Comparison of ENCODE assay signal across 11 mouse cellular contexts in the genomic region with DNA sequence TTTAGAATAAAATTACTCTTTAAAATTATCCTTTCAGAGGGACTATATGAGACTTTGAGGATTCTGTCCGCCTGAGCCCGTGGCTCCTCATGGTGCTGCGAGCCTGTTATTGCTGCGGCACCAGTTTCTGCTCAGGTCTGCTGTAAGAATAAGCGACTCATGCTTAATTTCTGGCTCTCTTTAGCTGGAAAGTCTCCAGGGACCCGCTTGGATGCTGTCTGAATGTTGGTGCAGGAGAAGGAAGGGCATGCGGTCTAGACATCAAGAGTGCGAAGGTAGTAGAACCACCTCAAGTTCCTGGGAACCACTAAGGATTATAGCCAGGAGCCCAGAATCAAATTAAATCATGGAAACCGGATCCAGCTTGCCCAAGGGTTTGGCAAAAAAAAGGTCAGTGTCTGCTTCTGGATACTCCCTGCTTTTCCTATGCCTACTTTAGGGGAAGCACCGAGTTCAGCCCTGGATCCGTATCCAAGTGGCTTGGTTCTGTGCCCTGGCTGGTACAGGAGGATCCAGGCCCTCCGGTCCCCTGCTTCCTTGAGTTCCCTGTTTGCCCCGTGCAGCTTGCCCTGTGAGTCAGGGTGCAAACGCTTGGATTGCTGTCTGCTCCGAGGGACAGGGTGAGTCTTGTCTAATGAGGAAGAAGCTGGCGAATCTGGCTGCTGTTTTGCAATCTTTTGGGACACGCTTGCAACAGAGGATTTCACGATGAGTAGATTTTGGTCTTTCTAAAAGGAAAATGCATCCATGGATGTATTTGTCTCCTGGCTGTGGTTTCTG.
DNase-seq lines count a peak whose midpoint lies in the region; TF ChIP-seq lines count a peak whose summit lies in the region.
"Had no signal": no experiment of that assay in that cellular context is flagged by ENCODE, and none has a peak within 500 bp of the region (broad histone marks: within the 10 kb centered on the region; RNA-seq: fewer than 3 reads in every experiment).

No protein-coding gene starts in this region.

- H3K4me3 ChIP-seq in gastrocnemius, adult 2 months = peak overlapping the region; percentile 39
- H3K4me3 ChIP-seq: embryonic facial prominence, embryonic 12.5 days; liver, embryonic 12.5 days; midbrain, embryonic 15.5 days had no signal

- 0 out of 2 replicates have a peak overlapping the region, but pooled peaks have one; percentile 46 for H3K27ac ChIP-seq in gastrocnemius, adult 2 months
- H3K27ac ChIP-seq: embryonic facial prominence, embryonic 12.5 days; liver, embryonic 12.5 days; midbrain, embryonic 15.5 days had no signal

- DNase-seq in adrenal gland, adult (ENCODE audit: inconsistent age in 2 of 2, low spot score in 1 of 2) = peak; percentile 16 to 61
- DNase-seq in adrenal gland, adult 18-20 months (ENCODE audit: low spot score in 2 of 2) = no peak
- peak; percentile 31 for DNase-seq in left cerebral cortex, postnatal 4 days
- no peak for DNase-seq in left cerebral cortex, postnatal 25 days (ENCODE audit: low spot score in 2 of 2)
- DNase-seq in gastrocnemius, adult 2 months = peak; percentile 75
- peak; percentile 27 for DNase-seq in lung, postnatal 14 days
- no peak for DNase-seq in kidney, postnatal 36 days
- DNase-seq in T-cell, adult 2 months (ENCODE audit: low spot score) = no peak

- intact Hi-C loops in left cerebral cortex, postnatal 4 days (cut with DNase I) = no loop called here
- intact Hi-C loops in left cerebral cortex, postnatal 25 days (cut with DNase I) = no loop called here
- intact Hi-C loops in gastrocnemius, adult 2 months (cut with DNase I) = no loop called here

- no peak for TF ChIP-seq CTCF in gastrocnemius, adult 2 months (IDR thresholded peaks at IDR 0.05)

Comparison
In these comparisons a context has a peak if more than half of its experiments do, and no peak if none do; other contexts are left out.
1. DNase-seq: peak in adrenal gland, adult (2 of 2), left cerebral cortex, postnatal 4 days (single experiment), gastrocnemius, adult 2 months (single experiment) and lung, postnatal 14 days (single experiment); none in adrenal gland, adult 18-20 months (0 of 2), left cerebral cortex, postnatal 25 days (0 of 2), kidney, postnatal 36 days (0 of 2) and T-cell, adult 2 months (single experiment).